Mouse (Mus musculus): ENCODE measurements around the gene Akr1b8.

- TF ChIP-seq MYOG (IDR thresholded peaks at IDR 0.05; ENCODE audit: control insufficient read depth, extremely low read depth, insufficient read length) = no peak
- no peak for TF ChIP-seq CTCF (IDR thresholded peaks at IDR 0.05; ENCODE audit: control insufficient read depth, insufficient read depth, insufficient read length)
- no peak for TF ChIP-seq USF1 (IDR thresholded peaks at IDR 0.05; ENCODE audit: low read depth)
- no peak for TF ChIP-seq MAX (IDR thresholded peaks at IDR 0.05)
- no peak for TF ChIP-seq CEBPB (IDR thresholded peaks at IDR 0.05; ENCODE audit: low read depth)
These were observed at the start of gene Akr1b8 for GRCm38 (mm10) chr6:34353658-34354353.

Measured in C2C12 (cell line).